Mouse (Mus musculus): ENCODE results near the gene Kcnip1. TPM values are rescaled to one million over a fixed set of nuclear protein-coding genes. Genes with fewer than 3 reads are reported as not detected.

Kcnip1 gene
- polyA plus RNA-seq, 1 experiment = not detected

DNA sequence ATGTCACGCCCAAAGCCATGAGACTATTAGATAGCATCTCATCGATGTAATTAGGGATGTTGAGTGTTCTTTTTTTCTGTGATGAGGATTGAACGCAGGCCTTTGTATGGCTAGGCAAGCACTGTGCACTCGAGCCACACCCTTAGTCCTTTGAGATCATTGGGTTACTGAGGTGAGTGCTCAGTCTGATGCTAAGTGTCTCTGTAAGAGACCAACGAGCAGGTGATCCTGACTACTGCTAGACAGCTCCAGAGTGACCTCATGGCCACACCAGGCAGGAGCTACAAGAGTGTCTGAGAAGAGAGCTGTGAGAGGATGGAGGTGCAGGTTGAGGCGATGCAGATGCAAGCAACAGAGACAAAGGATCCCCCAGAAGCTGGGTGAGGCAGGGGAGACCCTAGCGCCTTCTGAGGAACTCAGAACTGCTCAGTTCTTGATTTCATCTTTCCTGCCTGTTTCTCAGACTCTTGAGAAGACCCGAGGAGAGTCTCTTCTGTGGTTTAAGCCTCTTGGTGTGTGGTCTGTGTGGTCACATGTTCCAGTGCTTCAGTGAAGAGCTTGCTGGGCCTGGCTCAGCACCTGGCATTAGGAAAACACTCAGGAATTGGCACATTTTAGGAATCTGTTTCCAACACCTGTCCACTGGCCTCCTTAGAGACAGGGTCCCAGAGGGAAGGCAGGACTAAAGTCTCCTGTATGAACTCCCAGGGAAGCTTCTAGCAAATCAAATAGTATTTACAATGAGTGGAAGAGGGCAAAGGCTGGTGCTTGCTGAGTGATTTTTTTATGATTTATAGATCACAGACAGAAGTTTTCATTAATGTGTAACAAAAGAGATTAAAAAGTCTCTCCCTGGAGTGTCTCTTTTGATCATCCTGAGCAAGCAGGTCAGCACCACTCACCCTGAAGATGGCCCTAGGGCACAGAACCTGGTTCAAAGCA lies 41.0 kb downstream of the Kcnip1 start:
- no peak for TF ChIP-seq POLR2A (IDR thresholded peaks at IDR 0.05; ENCODE audit: low read depth, low read length)
- TF ChIP-seq CTCF (conservative IDR thresholded peaks at IDR 0.05; ENCODE audit: insufficient read depth, insufficient read length, low read depth, low read length) = no peak
- no peak overlapping the region for H3K4me3 ChIP-seq (ENCODE audit: insufficient read depth, low read depth, low read length)
- H3K27me3 ChIP-seq (replicated peaks; ENCODE audit: control insufficient read depth, insufficient read depth, low read length) = no peaks in the 10 kb centered on the region
- DNase-seq = peak; percentile 10
- H3K36me3 ChIP-seq (ENCODE audit: control insufficient read depth, insufficient read depth, low read length) = no peaks in the 10 kb centered on the region
- H3K27ac ChIP-seq (ENCODE audit: insufficient read depth, low read depth, low read length) = no peak overlapping the region
- H3K4me1 ChIP-seq (ENCODE audit: control insufficient read depth, insufficient read depth, low read length) = no peaks in the 10 kb centered on the region; the same call in 1 of the 2 replicates
- 83% methylated on average over 8 of the region's 8 CpGs for WGBS

DNA sequence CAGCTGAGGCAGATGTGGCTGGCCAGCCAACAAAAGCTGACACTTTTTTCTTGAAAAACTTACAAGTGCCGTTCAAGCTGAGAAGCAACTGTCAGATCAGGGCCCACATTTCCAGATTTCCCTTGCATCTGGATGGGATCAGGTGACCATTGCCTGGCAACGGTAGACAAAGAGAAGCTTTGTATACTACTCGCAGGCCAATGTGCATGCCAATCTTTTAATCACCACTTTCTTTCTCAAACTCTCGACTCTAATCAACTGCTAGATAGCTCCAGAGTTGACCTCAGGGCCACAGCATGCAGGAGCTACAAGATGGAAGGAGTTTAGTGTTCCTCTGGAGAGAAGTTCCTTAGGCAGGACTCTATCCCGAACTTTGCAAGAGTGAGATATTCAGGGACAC lies 41.8 kb downstream of the Kcnip1 start:
- Histone ChIP-seq H3K4me1 (ENCODE audit: control insufficient read depth, insufficient read depth, low read length) (no peaks in the 10 kb centered on the region; the same call in 1 of the 2 replicates), H3K4me3 (ENCODE audit: insufficient read depth, low read depth, low read length) (no peak overlapping the region), H3K27me3 (replicated peaks; ENCODE audit: control insufficient read depth, insufficient read depth, low read length) (no peaks in the 10 kb centered on the region), H3K36me3 (ENCODE audit: control insufficient read depth, insufficient read depth, low read length) (no peaks in the 10 kb centered on the region), H3K27ac (ENCODE audit: insufficient read depth, low read depth, low read length) (no peak overlapping the region)
- no peak for DNase-seq
- no peak for TF ChIP-seq POLR2A (IDR thresholded peaks at IDR 0.05; ENCODE audit: low read depth, low read length)
- TF ChIP-seq CTCF (conservative IDR thresholded peaks at IDR 0.05; ENCODE audit: insufficient read depth, insufficient read length, low read depth, low read length) = no peak
- WGBS = 60% methylated on average over 5 of the region's 5 CpGs

DNA sequence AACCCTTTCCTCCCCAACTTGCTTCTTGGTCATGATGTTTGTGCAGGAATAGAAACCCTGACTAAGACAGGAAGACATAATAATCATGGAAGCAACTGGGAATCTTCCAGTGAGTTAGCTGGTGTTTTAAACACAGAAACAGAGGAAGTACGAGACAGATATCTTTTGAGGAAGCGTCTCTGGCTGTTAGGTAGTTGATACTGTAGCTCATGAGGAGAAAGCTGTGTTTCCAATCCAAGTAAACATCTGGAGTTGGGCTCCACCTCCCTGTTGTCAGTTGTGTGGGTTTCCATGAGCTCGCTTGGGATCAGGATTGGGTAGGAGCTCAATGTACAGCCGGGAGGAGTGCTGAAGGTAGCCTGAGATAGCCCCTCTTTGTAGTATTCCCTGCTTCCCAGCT lies 46.5 kb downstream of the Kcnip1 start:
- WGBS = 83% methylated on average over 4 of the region's 4 CpGs
- H3K36me3 ChIP-seq (ENCODE audit: control insufficient read depth, insufficient read depth, low read length) = no peaks in the 10 kb centered on the region
- no peak overlapping the region for H3K4me3 ChIP-seq (ENCODE audit: insufficient read depth, low read depth, low read length)
- no peaks in the 10 kb centered on the region for H3K27me3 ChIP-seq (replicated peaks; ENCODE audit: control insufficient read depth, insufficient read depth, low read length)
- DNase-seq = no peak
- no peaks in the 10 kb centered on the region for H3K4me1 ChIP-seq (ENCODE audit: control insufficient read depth, insufficient read depth, low read length)
- TF ChIP-seq CTCF (conservative IDR thresholded peaks at IDR 0.05; ENCODE audit: insufficient read depth, insufficient read length, low read depth, low read length) (no peak), POLR2A (IDR thresholded peaks at IDR 0.05; ENCODE audit: low read depth, low read length) (no peak)
- no peak overlapping the region for H3K27ac ChIP-seq (ENCODE audit: insufficient read depth, low read depth, low read length)

DNA sequence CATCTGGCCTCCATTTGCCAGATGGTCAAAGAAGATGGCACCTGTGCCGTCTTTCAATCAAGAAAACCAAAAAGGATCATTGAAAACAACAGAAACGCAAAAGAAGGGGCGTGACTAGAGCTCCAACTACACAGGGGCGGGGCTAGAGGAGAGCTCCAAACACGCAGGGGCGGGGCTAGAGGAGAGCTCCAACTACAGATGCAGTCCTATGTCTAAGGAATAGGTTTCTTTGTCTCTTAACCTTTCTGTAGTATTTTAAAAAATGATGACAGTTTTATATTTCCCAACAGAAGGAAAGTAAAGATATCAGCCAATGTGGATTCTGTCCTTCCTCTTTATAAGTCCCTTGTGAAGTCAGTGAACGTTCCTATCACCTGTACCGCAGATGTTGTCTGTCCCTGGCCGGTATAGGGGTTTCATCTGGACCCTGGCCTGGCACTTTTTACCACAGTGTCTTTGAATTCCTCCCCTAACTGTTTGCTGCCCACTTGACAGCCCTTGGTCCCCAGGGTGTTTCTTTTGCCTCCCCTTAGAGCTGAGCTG lies 48.1 kb downstream of the Kcnip1 start:
- Histone ChIP-seq H3K4me1 (ENCODE audit: control insufficient read depth, insufficient read depth, low read length) (no peaks in the 10 kb centered on the region), H3K4me3 (ENCODE audit: insufficient read depth, low read depth, low read length) (no peak overlapping the region), H3K36me3 (ENCODE audit: control insufficient read depth, insufficient read depth, low read length) (no peaks in the 10 kb centered on the region), H3K27me3 (replicated peaks; ENCODE audit: control insufficient read depth, insufficient read depth, low read length) (no peaks in the 10 kb centered on the region), H3K27ac (ENCODE audit: insufficient read depth, low read depth, low read length) (no peak overlapping the region)
- WGBS = 86% methylated on average over 9 of the region's 9 CpGs
- TF ChIP-seq CTCF (conservative IDR thresholded peaks at IDR 0.05; ENCODE audit: insufficient read depth, insufficient read length, low read depth, low read length) = no peak
- TF ChIP-seq POLR2A (IDR thresholded peaks at IDR 0.05; ENCODE audit: low read depth, low read length) = no peak
- DNase-seq = no peak

DNA sequence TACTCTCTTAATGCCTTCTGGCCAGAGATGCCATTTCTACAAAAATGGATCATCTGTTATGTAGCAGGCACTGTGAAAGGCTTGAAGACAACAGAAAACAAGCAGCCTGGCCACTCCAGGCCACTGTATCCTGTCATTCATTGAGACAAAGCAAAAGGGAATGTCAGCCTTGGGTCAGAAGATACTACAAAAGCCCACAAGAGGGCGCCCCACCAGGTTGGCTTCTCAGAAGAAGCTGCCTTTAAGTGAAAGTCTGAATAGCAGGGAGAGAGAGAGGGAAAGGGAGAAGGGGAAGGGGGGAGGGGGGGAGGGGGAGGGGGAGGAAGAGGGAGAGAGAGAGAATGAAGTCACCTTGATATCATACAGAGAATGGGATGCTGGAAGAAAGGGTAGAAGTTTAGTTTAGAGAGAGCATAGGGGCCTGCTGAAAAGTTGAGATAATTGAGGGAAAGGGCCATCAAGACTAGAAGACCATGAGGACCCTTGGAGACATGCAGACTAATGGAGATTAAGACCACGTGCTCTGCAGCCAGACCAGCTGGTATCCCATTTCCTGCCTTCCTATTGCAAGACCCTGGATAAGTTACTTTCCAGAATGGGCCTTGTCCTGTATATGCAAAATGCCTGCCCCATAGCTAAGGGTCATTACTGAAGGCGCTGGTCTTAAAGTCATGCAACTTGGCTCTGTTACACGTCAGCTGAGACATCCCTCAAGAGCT lies 48.7 kb downstream of the Kcnip1 start:
- Histone ChIP-seq H3K27ac (ENCODE audit: insufficient read depth, low read depth, low read length) (no peak overlapping the region), H3K27me3 (replicated peaks; ENCODE audit: control insufficient read depth, insufficient read depth, low read length) (no peaks in the 10 kb centered on the region), H3K4me1 (ENCODE audit: control insufficient read depth, insufficient read depth, low read length) (no peaks in the 10 kb centered on the region), H3K4me3 (ENCODE audit: insufficient read depth, low read depth, low read length) (no peak overlapping the region), H3K36me3 (ENCODE audit: control insufficient read depth, insufficient read depth, low read length) (no peaks in the 10 kb centered on the region)
- TF ChIP-seq POLR2A (IDR thresholded peaks at IDR 0.05; ENCODE audit: low read depth, low read length) (no peak), CTCF (conservative IDR thresholded peaks at IDR 0.05; ENCODE audit: insufficient read depth, insufficient read length, low read depth, low read length) (no peak)
- no peak for DNase-seq
- WGBS = 65% methylated on average over 4 of the region's 4 CpGs

DNA sequence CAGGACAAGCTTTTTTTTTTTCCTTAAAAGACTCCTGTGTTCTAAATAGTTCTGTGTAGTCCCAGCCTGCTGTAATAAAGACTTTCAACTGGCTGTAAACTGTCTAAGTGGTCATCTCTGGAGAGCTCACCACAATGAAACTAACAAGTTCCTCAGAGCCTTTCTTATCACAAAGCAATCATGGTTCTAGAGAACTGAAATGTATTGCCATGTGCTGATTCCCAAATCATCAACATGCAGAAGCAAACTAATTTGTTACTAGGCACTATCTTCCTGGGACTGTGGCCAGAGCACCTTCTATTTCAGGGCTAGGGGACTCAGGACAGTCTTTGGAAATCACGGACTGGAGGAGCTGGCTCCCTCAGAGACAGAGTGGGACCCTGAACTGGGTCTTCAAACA lies 49.4 kb downstream of the Kcnip1 start:
- H3K36me3 ChIP-seq (ENCODE audit: control insufficient read depth, insufficient read depth, low read length) = no peaks in the 10 kb centered on the region
- no peaks in the 10 kb centered on the region for H3K27me3 ChIP-seq (replicated peaks; ENCODE audit: control insufficient read depth, insufficient read depth, low read length)
- WGBS = 78% methylated on average over 1 of the region's 1 CpGs
- DNase-seq = no peak
- TF ChIP-seq CTCF (conservative IDR thresholded peaks at IDR 0.05; ENCODE audit: insufficient read depth, insufficient read length, low read depth, low read length) (no peak), POLR2A (IDR thresholded peaks at IDR 0.05; ENCODE audit: low read depth, low read length) (no peak)
- H3K4me3 ChIP-seq (ENCODE audit: insufficient read depth, low read depth, low read length) = no peak overlapping the region
- no peak overlapping the region for H3K27ac ChIP-seq (ENCODE audit: insufficient read depth, low read depth, low read length)
- H3K4me1 ChIP-seq (ENCODE audit: control insufficient read depth, insufficient read depth, low read length) = no peaks in the 10 kb centered on the region
